Mouse (Mus musculus) lung, postnatal 10 days (tissue): ENCODE measurements around the gene Gm17387.

Experiments
- DNase-seq: peaks from one replicate; pipeline ENCODE4 v3.0.0; 2021

Gene Gm17387

GRCm38 (mm10) chr7:141048226-141049218 is 19.6 kb downstream of the Gm17387 start:
- DNase-seq = peak; percentile 96

- DNase-seq = no peak
Observed at GRCm38 (mm10) chr7:141049326-141049725, 20.4 kb downstream of the Gm17387 start.

GRCm38 (mm10) chr7:141051060-141051685 is 22.2 kb downstream of the Gm17387 start:
- DNase-seq = no peak

- no peak for DNase-seq
Observed at GRCm38 (mm10) chr7:141052016-141052415, 23.1 kb downstream of the Gm17387 start.

DNA sequence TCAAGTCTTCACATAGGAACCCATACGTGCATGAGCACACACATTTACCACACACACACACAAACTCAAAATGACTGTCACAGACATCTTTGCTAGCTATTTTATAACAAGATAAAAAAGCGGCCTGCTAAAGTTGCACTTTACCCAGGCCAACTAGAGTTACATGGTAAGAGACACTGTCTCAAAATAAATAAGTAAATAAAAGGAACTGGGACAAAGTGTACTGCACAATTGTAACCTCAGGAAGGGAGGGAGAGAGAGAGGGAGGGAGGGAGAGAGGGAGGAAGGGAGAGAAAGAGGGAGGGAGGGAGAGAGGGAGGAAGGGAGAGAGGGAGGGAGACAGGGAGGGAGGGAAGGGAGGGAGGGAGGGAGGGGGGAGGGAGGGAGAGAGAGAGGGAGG is 23.5 kb downstream of the Gm17387 start:
- DNase-seq = no peak

DNA sequence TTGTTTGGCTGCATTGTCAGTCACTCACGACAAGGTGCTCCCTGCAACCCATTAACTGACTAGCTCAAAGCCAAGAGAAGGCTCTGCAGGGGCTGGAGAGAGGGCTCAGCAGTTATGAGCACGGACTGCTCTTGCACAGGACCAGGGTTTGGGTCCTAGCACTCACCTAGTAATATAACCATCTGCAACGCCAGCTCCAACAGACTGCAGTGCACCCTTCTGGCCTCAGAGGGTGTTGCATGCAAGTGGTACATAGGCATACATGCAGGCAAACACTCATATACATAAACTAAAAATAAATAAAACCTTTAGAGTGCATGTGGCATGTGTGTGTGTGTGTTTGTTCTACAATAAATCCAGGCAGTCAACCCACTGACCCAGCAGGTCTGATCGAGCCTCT is 26.9 kb downstream of the Gm17387 start:
- DNase-seq = no peak

- DNase-seq = no peak
Observed at GRCm38 (mm10) chr7:141056976-141057375, 28.0 kb downstream of the Gm17387 start.

DNA sequence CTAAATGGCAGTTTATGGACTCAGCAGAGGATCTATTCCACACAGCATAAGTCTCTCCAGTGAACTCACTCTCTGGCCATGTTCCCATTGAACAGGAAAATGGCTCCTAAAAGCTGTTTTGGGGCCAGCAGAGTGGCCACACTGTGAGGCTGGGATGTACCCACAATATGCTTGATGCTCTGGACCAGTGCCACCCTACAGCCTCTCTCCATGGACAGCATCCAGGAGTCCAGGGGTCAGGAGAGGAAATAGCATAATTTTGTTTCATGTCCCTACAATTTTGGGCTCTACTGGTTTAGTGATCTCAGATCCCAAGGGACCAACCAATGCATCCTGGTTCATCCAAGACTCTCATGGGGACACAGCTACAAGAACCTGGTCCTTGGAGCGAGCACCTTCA is 28.6 kb downstream of the Gm17387 start:
- no peak for DNase-seq

DNA sequence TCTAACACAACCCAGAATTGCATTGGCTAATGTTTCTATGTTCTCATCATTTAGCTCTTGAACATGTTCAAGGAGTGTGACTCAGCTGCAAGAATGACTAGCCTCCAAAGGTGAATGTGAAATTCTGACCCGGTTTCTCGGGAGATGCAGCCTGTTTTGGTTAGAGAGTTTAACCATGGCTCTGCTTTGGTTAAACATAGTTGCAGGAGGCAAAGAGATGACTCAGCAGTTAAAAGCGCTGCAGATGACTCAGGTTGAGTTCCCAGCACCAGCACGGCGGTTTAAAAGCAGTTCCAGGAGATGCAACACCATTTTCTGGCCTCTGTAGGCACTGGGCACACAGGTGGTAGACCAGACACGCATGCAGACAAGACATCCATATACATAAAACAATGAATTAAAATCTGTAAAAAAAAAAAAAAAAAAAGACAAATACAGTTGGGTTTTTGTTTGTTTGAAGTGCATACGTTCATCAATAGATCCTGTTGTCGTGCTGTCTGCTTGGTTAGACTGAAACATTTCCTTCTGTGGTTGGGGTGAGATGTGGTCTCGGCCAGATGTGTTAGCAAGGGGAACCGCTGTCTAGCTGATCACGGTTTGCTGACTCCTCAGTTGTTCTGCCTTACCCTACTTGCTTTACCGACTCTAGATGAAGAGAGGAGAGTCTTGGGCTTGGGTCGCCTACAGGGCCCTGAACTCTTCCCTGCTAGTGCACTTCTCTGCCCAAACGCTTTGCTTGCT is 29.8 kb downstream of the Gm17387 start:
- DNase-seq = no peak

DNA sequence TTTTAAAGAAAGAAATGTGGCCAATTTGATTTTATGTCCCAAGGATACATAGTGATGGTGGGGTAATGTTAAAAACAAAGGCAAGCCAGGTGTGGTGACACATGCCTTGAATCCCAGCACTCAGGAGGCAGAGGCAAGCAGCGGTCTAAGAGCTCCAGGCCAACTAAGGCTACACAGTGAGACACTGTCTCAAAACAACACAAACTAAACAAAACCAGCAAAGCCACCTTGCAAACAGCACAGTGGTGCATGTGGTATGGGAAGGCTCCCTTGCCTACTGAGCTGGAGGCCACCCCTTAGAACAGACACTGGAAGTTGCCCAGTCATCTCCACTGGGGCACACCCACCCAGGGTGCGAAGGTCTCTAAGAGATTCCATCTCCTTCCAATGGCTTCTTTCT is 31.0 kb downstream of the Gm17387 start:
- no peak for DNase-seq

DNA sequence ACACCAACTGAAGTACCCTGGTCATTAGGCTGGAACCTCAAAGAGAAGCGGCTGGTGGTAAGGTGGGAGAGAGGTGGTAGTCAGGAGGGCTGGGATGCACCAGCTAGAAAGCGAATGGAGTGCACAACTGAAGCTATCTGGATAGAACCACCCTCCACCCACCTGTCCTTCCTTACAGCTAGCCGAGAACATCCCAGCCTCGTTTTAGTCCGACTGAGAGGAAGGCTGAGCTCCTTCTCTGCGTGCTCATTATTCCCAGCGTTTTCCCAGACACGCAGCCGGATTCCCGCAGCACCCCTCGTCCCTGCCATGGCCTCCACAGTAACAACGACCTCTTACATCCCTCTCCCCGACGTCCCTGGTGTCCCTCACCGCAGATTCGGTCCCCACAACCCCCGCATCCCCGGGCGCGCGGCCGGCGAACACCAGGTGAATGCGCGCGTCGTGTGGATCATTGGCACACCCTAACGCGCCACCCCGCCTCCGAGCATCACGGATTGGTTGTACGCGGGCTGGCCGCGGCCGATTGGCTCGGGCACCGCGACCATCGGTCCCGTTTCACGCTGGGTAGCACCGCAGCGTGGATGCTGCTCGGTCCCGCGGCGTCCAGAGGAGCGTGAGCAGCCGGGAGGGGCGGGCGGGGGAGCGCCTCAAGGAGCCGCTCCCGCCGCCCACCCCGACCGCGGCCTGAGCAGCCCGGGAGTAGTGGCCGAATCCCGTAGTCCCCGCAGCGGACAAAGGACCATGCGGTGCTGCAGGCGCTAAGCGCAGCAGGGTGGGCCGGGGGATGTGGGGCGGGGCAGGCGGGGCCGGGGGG is 31.7 kb downstream of the Gm17387 start, which contains the start of gene B4galnt4:
Gene B4galnt4, plus strand, starts transcription at position 679 of the 817 bp plus-strand sequence.
- peak; percentile 58 for DNase-seq

DNA sequence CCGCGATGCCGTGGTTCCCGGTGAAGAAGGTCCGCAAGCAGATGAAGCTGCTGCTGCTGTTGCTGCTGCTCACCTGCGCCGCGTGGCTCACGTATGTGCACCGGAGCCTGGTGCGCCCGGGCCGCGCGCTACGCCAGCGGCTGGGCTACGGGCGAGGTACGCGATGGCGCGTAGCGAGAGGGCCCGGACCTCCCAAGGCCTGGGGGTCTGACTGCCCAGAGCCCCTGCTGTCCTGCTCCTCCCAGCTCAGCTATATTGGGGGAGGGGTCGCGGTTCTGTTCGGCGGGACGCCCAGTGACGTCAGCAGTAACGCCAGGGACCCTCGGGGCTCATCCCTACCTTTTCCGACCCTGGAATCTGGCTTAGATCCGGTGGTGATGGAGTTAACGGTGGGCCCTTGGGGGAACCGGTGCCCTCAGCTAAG is 32.4 kb downstream of the Gm17387 start:
- no peak for DNase-seq

DNA sequence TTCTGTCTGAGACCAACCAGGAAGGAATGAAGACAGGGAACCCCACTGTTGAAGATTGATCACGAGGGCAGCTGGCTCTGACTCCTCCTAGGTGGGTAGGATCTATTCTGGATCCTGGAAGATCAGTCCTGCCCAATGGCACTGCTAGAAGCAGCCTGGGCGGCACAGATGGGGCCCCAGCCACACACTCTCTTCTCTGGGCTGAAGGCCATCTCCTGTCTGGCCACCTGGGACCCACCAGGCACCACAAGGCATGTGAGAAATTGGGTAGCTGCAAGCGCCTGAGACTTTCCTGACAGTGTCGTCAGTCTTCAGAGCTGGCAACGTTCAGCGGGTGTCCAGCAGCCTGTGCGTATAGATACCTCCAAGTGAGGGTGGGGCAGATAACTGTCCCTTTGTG is 33.6 kb downstream of the Gm17387 start:
- DNase-seq = no peak

DNA sequence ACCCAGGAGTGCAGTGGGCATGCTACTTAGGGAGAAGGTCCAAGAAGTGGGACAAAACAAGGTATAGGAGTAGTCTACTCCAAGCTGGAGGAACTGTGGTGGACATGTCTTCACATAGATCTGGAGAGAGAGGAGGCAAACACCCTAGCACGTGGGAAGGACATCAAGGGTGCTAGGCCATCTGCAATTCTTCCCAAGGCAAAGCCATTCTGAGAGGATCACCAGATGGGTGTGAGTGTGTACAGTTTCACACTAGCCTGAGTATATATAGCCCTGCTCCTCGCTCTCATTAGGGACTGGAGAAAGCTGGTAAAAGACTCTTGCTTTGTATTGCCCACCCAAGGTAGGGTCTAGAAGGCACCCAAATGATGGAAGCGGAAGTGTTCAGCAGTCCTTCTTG is 34.4 kb downstream of the Gm17387 start:
- no peak for DNase-seq

GRCm38 (mm10) chr7:141064175-141064574 is 35.2 kb downstream of the Gm17387 start:
- DNase-seq = peak; percentile 49

DNA sequence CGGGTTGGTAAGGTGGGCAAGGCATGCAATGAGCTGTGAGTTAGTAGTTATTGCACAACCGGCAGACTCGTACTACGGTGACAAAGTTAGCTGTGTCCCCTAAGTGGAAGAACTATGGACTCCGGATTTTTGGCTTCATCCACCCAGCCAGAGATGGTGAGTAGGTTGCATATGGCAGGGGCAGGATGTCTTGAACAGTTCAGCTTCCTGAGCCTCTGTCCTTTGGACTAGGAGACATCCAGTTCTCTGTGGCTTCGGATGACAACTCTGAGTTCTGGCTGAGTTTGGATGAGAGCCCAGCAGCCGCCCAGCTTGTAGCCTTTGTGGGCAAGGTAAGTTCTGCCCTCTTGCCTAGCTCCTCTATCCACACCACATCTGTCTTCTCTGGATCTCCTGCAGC is 35.6 kb downstream of the Gm17387 start:
- DNase-seq = no peak

- DNase-seq = no peak
Observed at GRCm38 (mm10) chr7:141068351-141068750, 39.4 kb downstream of the Gm17387 start.

- peak; percentile 85 for DNase-seq
Observed at GRCm38 (mm10) chr7:141070058-141070862, 41.3 kb downstream of the Gm17387 start.

GRCm38 (mm10) chr7:141072017-141072745 is 43.2 kb downstream of the Gm17387 start:
- peak; percentile 47 for DNase-seq

DNA sequence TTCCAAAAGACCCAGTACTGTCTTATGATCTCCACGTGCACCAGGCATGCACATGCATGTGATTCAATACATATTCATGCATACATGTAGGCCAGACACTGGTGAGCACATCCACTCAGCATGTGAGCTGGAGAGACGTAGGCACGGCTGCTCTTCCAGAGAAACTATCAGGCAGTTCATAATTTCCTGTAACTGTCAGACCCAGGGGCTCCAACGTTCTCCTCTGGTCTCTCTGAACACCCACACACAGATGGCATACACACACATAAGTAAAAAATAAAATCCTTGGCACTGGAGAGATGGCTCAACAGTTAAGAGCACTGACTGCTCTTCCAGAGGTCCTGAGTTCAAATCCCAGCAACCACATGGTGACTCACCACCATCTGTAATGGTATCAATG is 44.9 kb downstream of the Gm17387 start:
- DNase-seq = no peak

- no peak for DNase-seq
Observed at GRCm38 (mm10) chr7:141077841-141078240, 48.9 kb downstream of the Gm17387 start, which contains the start of gene Pkp3. Gene Pkp3 (plus strand): TSS chr7:141078218.
